Mouse (Mus musculus) erythroblast, embryonic 14.5 days (primary cell): ENCODE results near the gene Lactbl1.

Experiments used
- GATA1 ChIP-seq: IDR thresholded peaks from 2 replicates; pipeline ENCODE4 v1.6.1; 2012; ENCODE audit warnings: low read length, inconsistent platforms, mixed read lengths
- TAL1 ChIP-seq: IDR thresholded peaks from 3 replicates; pipeline ENCODE4 v1.6.1; 2012; ENCODE audit warnings: low read length, inconsistent platforms, mixed read lengths

- TF ChIP-seq GATA1: no peak
- TF ChIP-seq TAL1: no peak
These were observed 45.3 kb downstream of the Lactbl1 start for GRCm38 (mm10) chr4:136667757-136668156.
